Mouse (Mus musculus): Measurements from ENCODE around the gene Tnnt2.

Tnnt2 gene

DNA sequence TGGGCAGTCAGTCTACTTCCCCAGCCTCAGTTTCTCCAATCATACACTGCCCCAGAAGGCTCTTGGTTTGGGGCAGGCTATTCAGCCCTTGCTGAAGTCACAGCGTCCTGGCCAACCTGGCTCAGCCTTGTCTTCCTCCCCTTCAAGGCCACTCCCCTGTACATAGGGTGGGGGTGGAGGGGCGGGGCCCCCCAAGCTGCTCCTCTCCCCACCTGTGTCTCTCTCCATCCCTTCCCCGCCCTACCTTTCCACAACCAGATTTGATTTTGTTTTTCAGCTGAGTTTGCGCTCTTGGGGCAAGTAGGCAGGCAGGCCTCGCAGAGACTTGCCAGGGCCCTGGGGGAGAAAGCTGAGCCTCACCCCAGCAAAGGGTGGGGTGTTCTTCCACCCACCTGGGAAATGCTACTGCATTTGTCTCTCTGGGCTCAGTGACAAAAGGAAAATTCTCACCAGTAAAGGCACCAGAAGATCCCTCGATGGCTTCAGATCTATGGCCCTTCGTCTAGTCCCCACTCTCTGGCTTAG is 63.9 kb downstream of the Tnnt2 start:
- no peak for DNase-seq (ENCODE audit: low spot score in 2 of 2)
